ENCODE assay signal across 8 mouse cellular contexts in the genomic region with DNA sequence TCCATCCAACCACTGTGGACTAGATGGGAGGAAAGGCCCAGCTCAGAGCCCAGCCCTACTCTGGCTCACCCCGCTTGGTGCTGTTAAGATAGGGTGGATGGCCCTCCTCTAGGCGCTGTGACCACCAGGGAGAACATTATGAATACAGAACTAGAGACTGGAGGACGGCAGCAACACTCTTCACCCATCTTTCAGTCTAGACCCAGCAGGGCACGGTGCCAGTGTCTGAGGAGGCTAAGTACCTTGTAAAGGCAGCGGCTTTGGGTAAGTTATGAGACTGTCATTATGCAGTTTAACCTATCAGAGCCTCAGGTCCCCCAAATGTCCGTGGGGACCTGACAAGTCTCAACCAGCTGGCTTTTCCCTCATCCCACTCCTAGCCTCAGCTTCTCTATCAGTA. TPM values are rescaled to one million over a fixed set of nuclear protein-coding genes. Genes with fewer than 3 reads are reported as not detected.
A peak's percentile ranks its signal among the peaks of the same experiment; 100 is the strongest.
DNase-seq lines count a peak whose midpoint lies in the region; ATAC-seq and TF ChIP-seq lines count a peak whose summit lies in the region.

Gene Lrrc32, plus strand, starts transcription at position 153 of the 400 bp plus-strand sequence.

- peaks cover 68% of the 10 kb centered on the region for H3K4me1 ChIP-seq in kidney, embryonic 15.5 days
- peaks cover 27% of the 10 kb centered on the region for H3K4me1 ChIP-seq in heart, embryonic 11.5 days (ENCODE audit: control insufficient read depth, insufficient read depth, low read length)
- H3K4me1 ChIP-seq in limb, embryonic 10.5 days = peaks cover 36% of the 10 kb centered on the region
- H3K4me1 ChIP-seq in small intestine, adult 2 months (ENCODE audit: control insufficient read depth, insufficient read depth, insufficient read length, low read length) = peaks cover 9% of the 10 kb centered on the region

- peak within 1 kb of the TSS; percentile 57 for H3K4me3 ChIP-seq in kidney, embryonic 15.5 days (replicated peaks)
- H3K4me3 ChIP-seq in heart, embryonic 11.5 days (ENCODE audit: low read depth, low read length) = peak within 1 kb of the TSS; percentile 55
- peak within 1 kb of the TSS; percentile 57 for H3K4me3 ChIP-seq in limb, embryonic 10.5 days
- peak within 1 kb of the TSS; percentile 72 for H3K4me3 ChIP-seq in small intestine, adult 2 months (ENCODE audit: low read depth, low read length)

- H3K9ac ChIP-seq in kidney, embryonic 15.5 days = peak within 1 kb of the TSS; percentile 45
- H3K9ac ChIP-seq in heart, embryonic 11.5 days (ENCODE audit: low read depth, low read length) = peak within 1 kb of the TSS; percentile 66

- TF ChIP-seq POLR2A in small intestine, adult 2 months (IDR thresholded peaks at IDR 0.05; ENCODE audit: low read depth, low read length) = no peak

- no peak for ATAC-seq in kidney, embryonic 15.5 days (replicated peaks; ENCODE audit: low FRiP score)
- no peak for ATAC-seq in heart, embryonic 11.5 days (replicated peaks; ENCODE audit: insufficient number of reproducible peaks, low FRiP score, low TSS enrichment)

- peaks cover 14% of the 10 kb centered on the region; the same call in 1 of the 2 replicates for H3K27me3 ChIP-seq in kidney, embryonic 15.5 days
- peaks cover 4% of the 10 kb centered on the region; the same call in 1 of the 2 replicates for H3K27me3 ChIP-seq in heart, embryonic 11.5 days (ENCODE audit: control insufficient read depth, insufficient read depth, low read length)
- peaks cover 68% of the 10 kb centered on the region for H3K27me3 ChIP-seq in limb, embryonic 10.5 days (ENCODE audit: low read depth, poor library complexity, severe bottlenecking)
- peaks cover 11% of the 10 kb centered on the region for H3K27me3 ChIP-seq in small intestine, adult 2 months (ENCODE audit: control insufficient read depth, insufficient read depth, low read length)

- H3K36me3 ChIP-seq in kidney, embryonic 15.5 days = no peaks in the 10 kb centered on the region
- H3K36me3 ChIP-seq in heart, embryonic 11.5 days (ENCODE audit: control insufficient read depth, insufficient read depth, low read length) = no peaks in the 10 kb centered on the region
- H3K36me3 ChIP-seq in limb, embryonic 10.5 days = no peaks in the 10 kb centered on the region
- no peaks in the 10 kb centered on the region for H3K36me3 ChIP-seq in small intestine, adult 2 months (ENCODE audit: control insufficient read depth, insufficient read depth, low read length)

- no peak for TF ChIP-seq CTCF in small intestine, adult 2 months (IDR thresholded peaks at IDR 0.05; ENCODE audit: extremely low read depth, insufficient read length, insufficient replicate concordance, low read depth, low read length)

- H3K4me2 ChIP-seq in kidney, embryonic 15.5 days = peak within 1 kb of the TSS; percentile 83
- peak within 1 kb of the TSS; percentile 67 for H3K4me2 ChIP-seq in heart, embryonic 11.5 days

- 54% methylated on average over 6 of the region's 6 CpGs for WGBS in kidney, embryonic 15.5 days
- 58% methylated on average over 6 of the region's 6 CpGs for WGBS in heart, embryonic 11.5 days (ENCODE audit: insufficient replicate concordance)
- 58% methylated on average over 6 of the region's 6 CpGs for WGBS in limb, embryonic 10.5 days
- 56% methylated on average over 6 of the region's 6 CpGs for WGBS in small intestine, adult 2 months

- peak within 1 kb of the TSS; percentile 24; the same call in 1 of the 2 replicates for H3K27ac ChIP-seq in kidney, embryonic 15.5 days
- H3K27ac ChIP-seq in heart, embryonic 11.5 days (ENCODE audit: low read depth, low read length) = no peak within 1 kb of the TSS
- H3K27ac ChIP-seq in limb, embryonic 10.5 days = peak within 1 kb of the TSS; percentile 82
- peak within 1 kb of the TSS; percentile 44 for H3K27ac ChIP-seq in small intestine, adult 2 months (ENCODE audit: insufficient read depth, low read depth, low read length)

- DNase-seq in kidney, adult 11 months = no peak
- peak; percentile 24 for DNase-seq in adrenal gland, postnatal 14 days
- DNase-seq in limb, embryonic 10.5 days (ENCODE audit: low spot score) = no peak
- no peak for DNase-seq in frontal cortex, adult 2 months (ENCODE audit: extremely low spot score in 1 of 2, low spot score in 1 of 2)
- no peak for DNase-seq in right cerebral cortex, postnatal 36 days (ENCODE audit: low spot score in 2 of 2)

- no peaks in the 10 kb centered on the region for H3K9me3 ChIP-seq in kidney, embryonic 15.5 days (replicated peaks)
- no peaks in the 10 kb centered on the region for H3K9me3 ChIP-seq in heart, embryonic 11.5 days (replicated peaks; ENCODE audit: control insufficient read depth, low read length)
- no peaks in the 10 kb centered on the region for H3K9me3 ChIP-seq in limb, embryonic 10.5 days (replicated peaks)

RNA-seq across cellular contexts. Expression of gene Lrrc32, which starts in this region (rescaled TPM):
- polyA plus RNA-seq in kidney, embryonic 15.5 days (2015; fragmentation: Nextera tagmentation; extraction: Ambion mirVana) = 12.7 and 16.9 TPM in 2 replicates
- total RNA-seq in adrenal gland, postnatal 14 days (2021) = 14.0 and 18.4 TPM in 2 replicates
- 3.9 and 6.4 TPM in 2 replicates for polyA plus RNA-seq in heart, embryonic 11.5 days (2014; fragmentation: Nextera tagmentation; extraction: Ambion mirVana)
- polyA plus RNA-seq in limb, embryonic 10.5 days (2016; fragmentation: Nextera tagmentation; extraction: Ambion mirVana) = 2.8 and 3.6 TPM in 2 replicates
- 10.5 and 17.7 TPM in 2 replicates for polyA plus RNA-seq in small intestine, adult 2 months (2012; rRNA removed)
- polyA plus RNA-seq in frontal cortex, adult 2 months (2012; rRNA removed) = 4.0 and 4.1 TPM in 2 replicates
